Mouse (Mus musculus) liver, embryonic 13.5 days (tissue): ENCODE measurements around the gene Cdca4. TPM values are rescaled to one million over a fixed set of nuclear protein-coding genes. Genes with fewer than 3 reads are reported as not detected.

Experiments used
- ATAC-seq: fragments of 200-750 bp; cut with Nextera tagmentation; 2 replicates; pipeline ENCODE4 v1.8.0; 2017; ENCODE audit warnings: low read depth, mild to moderate bottlenecking, moderate number of reproducible peaks, moderate library complexity
- DNase-seq: peaks from one replicate; pipeline ENCODE4 v3.0.0; 2022
- H3K27ac ChIP-seq: fragments of 300-500 bp; sonication (generic); 2 replicates; pipeline ENCODE4 v1.5.1; 2015; ENCODE audit warnings: moderate library complexity, mild to moderate bottlenecking, inconsistent platforms
- H3K27me3 ChIP-seq: fragments of 300-500 bp; sonication (generic); 2 replicates; pipeline ENCODE4 v1.6.1; 2015; ENCODE audit warnings: mild to moderate bottlenecking, inconsistent platforms
- H3K36me3 ChIP-seq: fragments of 300-500 bp; sonication (generic); 2 replicates; pipeline ENCODE4 v1.6.1; 2015; ENCODE audit warnings: mild to moderate bottlenecking, inconsistent platforms
- H3K4me1 ChIP-seq: fragments of 300-500 bp; sonication (generic); replicated peaks from 2 replicates; pipeline ENCODE4 v1.6.1; 2015; ENCODE audit warnings: inconsistent platforms
- H3K4me2 ChIP-seq: fragments of 300-500 bp; sonication (generic); 2 replicates; pipeline ENCODE4 v1.6.1; 2015; ENCODE audit warnings: inconsistent platforms, mild to moderate bottlenecking, moderate library complexity
- H3K4me3 ChIP-seq: fragments of 300-500 bp; sonication (generic); replicated peaks from 2 replicates; pipeline ENCODE4 v1.5.1; 2015; ENCODE audit warnings: mild to moderate bottlenecking, inconsistent platforms
- H3K9ac ChIP-seq: fragments of 300-500 bp; sonication (generic); 2 replicates; pipeline ENCODE4 v1.6.1; 2015; ENCODE audit warnings: mild to moderate bottlenecking, inconsistent platforms
- H3K9me3 ChIP-seq: fragments of 300-500 bp; sonication (generic); replicated peaks from 2 replicates; pipeline ENCODE4 v1.6.1; 2016; ENCODE audit warnings: inconsistent platforms
- WGBS: fragments of 180-500 bp; shearing (Covaris S2); methylation state at CpG from one replicate; pipeline ENCODE4 v1.1.7; 2015; ENCODE audit not compliant: insufficient replicate concordance; 5-methylcytosine and 5-hydroxymethylcytosine counted together
- polyA plus RNA-seq: library from polyadenylated mRNA; unstranded; fragments of >200 nt; fragmentation: Nextera tagmentation; extraction: Ambion mirVana; gene quantifications from 2 replicates; pipeline ENCODE4 v1.2.1, GENCODE M21; 2015

Gene Cdca4
- polyA plus RNA-seq, 1 experiment from 2014 or later: 69.5 TPM

GRCm38 (mm10) chr12:112770396-112770795 lies 58.8 kb downstream of the Cdca4 start:
- H3K4me3 ChIP-seq: no peak overlapping the region
- H3K27ac ChIP-seq: no peak overlapping the region
- ATAC-seq (no peak), DNase-seq (no peak)
- H3K27me3 ChIP-seq: 0 out of 2 replicates have a peak, but pooled peaks cover 5% of the 10 kb centered on the region
- no peaks in the 10 kb centered on the region for H3K4me1 ChIP-seq
- H3K9me3 ChIP-seq: 0 out of 2 replicates have a peak, but pooled peaks cover 3% of the 10 kb centered on the region
- 35% methylated on average over 4 of the region's 4 CpGs for WGBS
- H3K4me2 ChIP-seq: no peak overlapping the region
- H3K9ac ChIP-seq: no peak overlapping the region
- H3K36me3 ChIP-seq: no peaks in the 10 kb centered on the region

Other genes starting within 250 kb of the Cdca4 start
- 1.4 and 2.1 TPM in 2 replicates for gene Inf2, start 240.6 kb downstream of the Cdca4 start, polyA plus RNA-seq
- 6.7 and 7.5 TPM in 2 replicates for gene Adssl1, start 209.4 kb downstream of the Cdca4 start, polyA plus RNA-seq
- 120 and 148 TPM in 2 replicates for gene Siva1, start 184.7 kb downstream of the Cdca4 start, polyA plus RNA-seq
- gene Akt1, start 154.5 kb downstream of the Cdca4 start, polyA plus RNA-seq: 13.8 and 17.9 TPM in 2 replicates
- 0.40 and 0.71 TPM in 2 replicates for gene Zbtb42, start 150.6 kb downstream of the Cdca4 start, polyA plus RNA-seq
- 2.5 and 2.9 TPM in 2 replicates for gene Cep170b, start 109.0 kb downstream of the Cdca4 start, polyA plus RNA-seq
- 9.6 and 11.0 TPM in 2 replicates for gene Pld4, start 68.8 kb downstream of the Cdca4 start, polyA plus RNA-seq
- 0.13 and 0.15 TPM in 2 replicates for gene Ahnak2, start 26.8 kb downstream of the Cdca4 start, polyA plus RNA-seq
- 0.71 and 0.83 TPM in 2 replicates for gene Clba1, start 20.5 kb downstream of the Cdca4 start, polyA plus RNA-seq
- gene Gpr132, start 38.8 kb upstream of the Cdca4 start, polyA plus RNA-seq: 0.23 and 0.30 TPM in 2 replicates
- 0.13 and 0.20 TPM in 2 replicates for gene Jag2, start 100.4 kb upstream of the Cdca4 start, polyA plus RNA-seq
- gene Nudt14, start 112.7 kb upstream of the Cdca4 start, polyA plus RNA-seq: 14.7 and 15.2 TPM in 2 replicates
- gene Btbd6, start 147.1 kb upstream of the Cdca4 start, polyA plus RNA-seq: 6.3 and 6.6 TPM in 2 replicates
- 28.3 and 28.8 TPM in 2 replicates for gene Brf1, start 171.3 kb upstream of the Cdca4 start, polyA plus RNA-seq
- gene Pacs2, start 185.1 kb upstream of the Cdca4 start, polyA plus RNA-seq: 5.2 and 6.2 TPM in 2 replicates
- not detected in 2 replicates for gene Tex22, start 245.1 kb upstream of the Cdca4 start, polyA plus RNA-seq